Comparison of ENCODE assay signal across 8 mouse cellular contexts in genomic region chr2:155514666-155515065, GRCm38 (mm10). TPM values are rescaled to one million over a fixed set of nuclear protein-coding genes. Genes with fewer than 3 reads are reported as not detected.
DNase-seq lines count a peak whose midpoint lies in the region; ATAC-seq and TF ChIP-seq lines count a peak whose summit lies in the region.

No protein-coding gene starts in this region.

- peaks cover 8% of the 10 kb centered on the region for H3K4me1 ChIP-seq in intestine, embryonic 15.5 days (replicated peaks)
- peaks cover 50% of the 10 kb centered on the region for H3K4me1 ChIP-seq in megakaryocyte, embryonic 14.5 days

- POLR2A ChIA-PET in Patski (lab: Charles Lee) = no interaction called here

- H3K9ac ChIP-seq in intestine, embryonic 15.5 days = peak overlapping the region; percentile 23

- no peak overlapping the region for H3K27ac ChIP-seq in intestine, embryonic 15.5 days

- H3K9me3 ChIP-seq in intestine, embryonic 15.5 days = no peaks in the 10 kb centered on the region
- H3K9me3 ChIP-seq in megakaryocyte, embryonic 14.5 days = no peaks in the 10 kb centered on the region

- no peaks in the 10 kb centered on the region for H3K27me3 ChIP-seq in Patski
- H3K27me3 ChIP-seq in intestine, embryonic 15.5 days (replicated peaks) = peaks cover 6% of the 10 kb centered on the region; the same call in 1 of the 2 replicates
- peaks cover 35% of the 10 kb centered on the region for H3K27me3 ChIP-seq in megakaryocyte, embryonic 14.5 days (replicated peaks)

- peak; percentile 38 for ATAC-seq in Patski
- ATAC-seq in common myeloid progenitor, adult 5-6 weeks (replicated peaks; ENCODE audit: low read depth, poor library complexity, severe bottlenecking) = peak; percentile 21; the same call in 1 of the 2 replicates
- no peak for ATAC-seq in intestine, embryonic 15.5 days

- peak; percentile 96 for TF ChIP-seq CTCF in Patski (IDR thresholded peaks at IDR 0.05)

- CTCF ChIA-PET in Patski (lab: Charles Lee) = interaction anchor here (1.0 to 3.0 kb wide), 6 partner anchors 25 to 111 kb away, joined by 3 to 34 read pairs (median 6); no protein-coding TSS in a partner anchor

- peak; percentile 25 for DNase-seq in Patski (ENCODE audit: low read depth, low spot score)
- DNase-seq in gastrocnemius, postnatal 36 days = peak; percentile 53 to 67
- peak; percentile 74 to 91 for DNase-seq in left cerebral cortex, postnatal 10 days (ENCODE audit: extremely low spot score in 1 of 2, low spot score in 2 of 2)
- peak; percentile 90 to 91 for DNase-seq in right cerebral cortex, adult 2 months (ENCODE audit: low spot score in 2 of 2)
- peak; percentile 25 to 46 for DNase-seq in urinary bladder, adult 18-20 months (ENCODE audit: low spot score in 2 of 2)

- intact Hi-C loops in gastrocnemius, postnatal 36 days (cut with DNase I) = loop anchor here (2.0 kb wide), 1 partner anchor 106 kb away; no protein-coding TSS in a partner anchor
- intact Hi-C loops in left cerebral cortex, postnatal 10 days (cut with DNase I) = loop anchor here (1.0 kb wide), 1 partner anchor 251 kb away; no protein-coding TSS in a partner anchor

- H3K4me2 ChIP-seq in intestine, embryonic 15.5 days (replicated peaks) = peak overlapping the region; percentile 78

- peak overlapping the region; percentile 41 for H3K4me3 ChIP-seq in intestine, embryonic 15.5 days (replicated peaks)
- peak overlapping the region; percentile 79 for H3K4me3 ChIP-seq in megakaryocyte, embryonic 14.5 days (replicated peaks)

- H3K36me3 ChIP-seq in intestine, embryonic 15.5 days = no peaks in the 10 kb centered on the region
- H3K36me3 ChIP-seq in megakaryocyte, embryonic 14.5 days (replicated peaks; ENCODE audit: low read length) = no peaks in the 10 kb centered on the region

- WGBS in intestine, embryonic 15.5 days = 3% methylated on average over 23 of the region's 23 CpGs

- in situ Hi-C loops in Patski (cut with MboI; ENCODE audit: low pct_unique_long_range_greater_than_20kb) = loop anchor here (5.0 to 10.0 kb wide), 3 partner anchors 73 to 250 kb away; no protein-coding TSS in a partner anchor

RNA-seq across cellular contexts. Expression of gene Acss2, which starts 3.1 kb away (rescaled TPM):
- 12.4 TPM for polyA plus RNA-seq in Patski (2021)
- 14.9 and 20.4 TPM in 2 replicates for total RNA-seq in common myeloid progenitor, adult 5-6 weeks (2017)
- 10 to 100 TPM; 29.2 to 33.5 TPM for total RNA-seq in gastrocnemius, postnatal 36 days (2021)
- polyA plus RNA-seq in intestine, embryonic 15.5 days (2015; fragmentation: Nextera tagmentation; extraction: Ambion mirVana) = 20.2 and 20.7 TPM in 2 replicates
- total RNA-seq in left cerebral cortex, postnatal 10 days (2021) = 10 to 100 TPM; 41.0 to 42.9 TPM
- polyA plus RNA-seq in megakaryocyte, embryonic 14.5 days (2012; ENCODE audit: insufficient read depth, low replicate concordance) = 4.9 and 10.2 TPM in 2 replicates

RNA-seq across cellular contexts. Expression of gene Ggt7, which starts 3.4 kb away (rescaled TPM):
- polyA plus RNA-seq in Patski (2021) = 27.0 TPM
- 0.19 TPM in 1 of 2 replicates, not detected in the other for total RNA-seq in common myeloid progenitor, adult 5-6 weeks (2017)
- under 1 TPM; 0.82 to 0.86 TPM for total RNA-seq in gastrocnemius, postnatal 36 days (2021)
- polyA plus RNA-seq in intestine, embryonic 15.5 days (2015; fragmentation: Nextera tagmentation; extraction: Ambion mirVana) = 4.6 TPM in 2 replicates
- total RNA-seq in left cerebral cortex, postnatal 10 days (2021) = 100 to 1,000 TPM; 109 to 111 TPM
- 0.60 and 24.0 TPM in 2 replicates for polyA plus RNA-seq in megakaryocyte, embryonic 14.5 days (2012; ENCODE audit: insufficient read depth, low replicate concordance)

RNA-seq across cellular contexts. Expression of gene Ncoa6, which starts 41.0 kb away (rescaled TPM):
- polyA plus RNA-seq in Patski (2021) = 40.0 TPM
- total RNA-seq in common myeloid progenitor, adult 5-6 weeks (2017) = 13.4 and 25.5 TPM in 2 replicates
- 10 to 100 TPM; 14.0 to 17.0 TPM for total RNA-seq in gastrocnemius, postnatal 36 days (2021)
- polyA plus RNA-seq in intestine, embryonic 15.5 days (2015; fragmentation: Nextera tagmentation; extraction: Ambion mirVana) = 15.5 and 18.2 TPM in 2 replicates
- 10 to 100 TPM; 65.3 to 66.4 TPM for total RNA-seq in left cerebral cortex, postnatal 10 days (2021)
- 8.0 and 12.2 TPM in 2 replicates for polyA plus RNA-seq in megakaryocyte, embryonic 14.5 days (2012; ENCODE audit: insufficient read depth, low replicate concordance)

Comparison
In these comparisons a context has a peak if more than half of its experiments do, and no peak if none do; other contexts are left out.
1. DNase-seq: peak in every context shown above with its lines; median percentile 90 in right cerebral cortex, adult 2 months; 82 in left cerebral cortex, postnatal 10 days; 60 in gastrocnemius, postnatal 36 days; 36 in urinary bladder, adult 18-20 months; 25 in Patski.
2. RNA of gene Ggt7, which starts 3.4 kb away (total RNA-seq): 109 to 111 TPM in left cerebral cortex, postnatal 10 days; 0.82 to 0.86 TPM in gastrocnemius, postnatal 36 days and 0.19 TPM in common myeloid progenitor, adult 5-6 weeks; every median in the first group is over 10 times any median in the second.